Mouse (Mus musculus): ENCODE measurements around the gene Lbh. TPM values are rescaled to one million over a fixed set of nuclear protein-coding genes. Genes with fewer than 3 reads are reported as not detected.
A peak's percentile ranks its signal among the peaks of the same experiment; 100 is the strongest.

The Lbh gene
- 0.06 and 0.10 TPM in 2 replicates for polyA plus RNA-seq (2012)

DNA sequence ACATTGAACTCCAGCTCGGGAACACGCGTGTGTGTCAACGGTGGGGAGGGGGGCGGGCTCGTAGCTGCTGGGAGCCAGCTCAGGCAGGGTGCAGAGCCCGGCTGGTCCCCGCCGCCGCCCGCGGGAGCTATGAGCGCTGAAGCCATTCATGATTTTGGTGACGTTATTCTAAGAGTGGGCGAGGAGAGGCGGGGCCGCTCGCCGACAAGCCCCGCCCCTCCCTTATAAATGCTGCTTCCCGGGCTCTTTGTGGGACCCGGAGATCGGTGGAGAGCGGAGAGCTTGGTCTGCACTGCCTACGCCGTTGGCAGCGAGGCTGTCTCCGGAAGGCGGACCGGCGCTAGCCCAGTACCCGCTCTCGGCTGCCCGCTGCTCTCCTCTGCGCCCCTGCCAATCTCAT, at the start of gene Lbh:
TSS of gene Lbh (plus strand) at position 253 of the 400 bp plus-strand sequence.
- H3K4me3 ChIP-seq (replicated peaks), result peak within 1 kb of the TSS; percentile 48
- H3K9me3 ChIP-seq (ENCODE audit: control insufficient read depth, low read length), result no peaks in the 10 kb centered on the region
- H3K4me1 ChIP-seq (ENCODE audit: control insufficient read depth), result peaks cover 12% of the 10 kb centered on the region
- TF ChIP-seq TAL1 (IDR thresholded peaks at IDR 0.05; ENCODE audit: low read length) (no peak), GATA1 (IDR thresholded peaks at IDR 0.05; ENCODE audit: low read length) (no peak)
- H3K36me3 ChIP-seq (ENCODE audit: control insufficient read depth), result no peaks in the 10 kb centered on the region
- H3K27me3 ChIP-seq (ENCODE audit: control insufficient read depth), result peaks cover 45% of the 10 kb centered on the region

DNA sequence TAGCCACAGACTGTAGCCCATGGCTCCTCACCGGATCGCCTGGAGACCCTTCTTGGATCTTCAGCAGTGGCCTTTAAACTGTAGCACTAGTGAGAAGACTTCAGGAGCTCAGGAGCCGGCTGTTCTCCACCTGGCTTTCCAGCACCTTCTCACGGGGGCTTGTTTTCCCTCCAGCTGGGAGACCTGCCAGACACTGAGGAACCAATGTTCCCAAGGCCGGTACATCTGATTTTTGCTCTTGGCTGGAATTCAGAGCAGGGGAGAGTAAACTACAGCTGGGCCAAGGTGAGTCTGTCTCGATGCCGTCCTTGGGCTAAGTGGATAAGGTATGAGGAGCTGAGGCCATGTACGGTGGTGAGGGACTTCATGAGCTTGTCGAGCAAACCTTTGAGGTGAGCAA, 39.1 kb upstream of the Lbh start:
- Histone ChIP-seq H3K36me3 (ENCODE audit: control insufficient read depth) (no peaks in the 10 kb centered on the region), H3K4me1 (ENCODE audit: control insufficient read depth) (no peaks in the 10 kb centered on the region), H3K27me3 (ENCODE audit: control insufficient read depth) (no peaks in the 10 kb centered on the region), H3K4me3 (replicated peaks) (no peak overlapping the region), H3K9me3 (ENCODE audit: control insufficient read depth, low read length) (no peaks in the 10 kb centered on the region)
- TF ChIP-seq TAL1 (IDR thresholded peaks at IDR 0.05; ENCODE audit: low read length) (no peak), GATA1 (IDR thresholded peaks at IDR 0.05; ENCODE audit: low read length) (no peak)

- Histone ChIP-seq H3K36me3 (ENCODE audit: control insufficient read depth) (no peaks in the 10 kb centered on the region), H3K4me1 (ENCODE audit: control insufficient read depth) (no peaks in the 10 kb centered on the region), H3K27me3 (ENCODE audit: control insufficient read depth) (no peaks in the 10 kb centered on the region), H3K9me3 (ENCODE audit: control insufficient read depth, low read length) (no peaks in the 10 kb centered on the region), H3K4me3 (replicated peaks) (no peak overlapping the region)
- TF ChIP-seq GATA1 (IDR thresholded peaks at IDR 0.05; ENCODE audit: low read length), result no peak
- no peak for TF ChIP-seq TAL1 (IDR thresholded peaks at IDR 0.05; ENCODE audit: low read length)
These were observed 37.9 kb upstream of the Lbh start for GRCm38 (mm10) chr17:72880156-72880555.

- H3K27me3 ChIP-seq (ENCODE audit: control insufficient read depth), result no peaks in the 10 kb centered on the region
- no peak overlapping the region for H3K4me3 ChIP-seq (replicated peaks)
- no peaks in the 10 kb centered on the region for H3K36me3 ChIP-seq (ENCODE audit: control insufficient read depth)
- no peak for TF ChIP-seq TAL1 (IDR thresholded peaks at IDR 0.05; ENCODE audit: low read length)
- no peak for TF ChIP-seq GATA1 (IDR thresholded peaks at IDR 0.05; ENCODE audit: low read length)
- no peaks in the 10 kb centered on the region for H3K4me1 ChIP-seq (ENCODE audit: control insufficient read depth)
- no peaks in the 10 kb centered on the region for H3K9me3 ChIP-seq (ENCODE audit: control insufficient read depth, low read length)
These were observed 37.1 kb upstream of the Lbh start for GRCm38 (mm10) chr17:72881051-72881450.

DNA sequence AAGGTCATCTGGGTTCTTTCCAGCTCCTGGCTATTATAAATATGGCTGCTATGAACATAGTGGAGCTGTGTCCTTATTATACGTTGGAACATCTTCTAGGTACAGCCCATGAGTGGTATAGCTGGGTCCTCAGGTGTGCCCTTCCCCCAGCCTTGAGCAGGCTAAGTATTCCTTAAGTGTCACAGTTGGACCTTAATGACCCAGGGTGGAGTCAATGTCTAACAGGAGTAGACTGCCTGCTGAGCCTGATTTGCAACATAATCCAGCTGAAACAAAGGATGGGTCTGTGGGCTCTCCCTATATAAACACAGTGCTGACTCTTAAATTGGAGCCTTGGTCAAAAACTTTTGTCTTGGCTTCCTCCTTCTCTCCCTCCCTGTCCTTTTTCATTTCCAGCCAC, 36.3 kb upstream of the Lbh start:
- Histone ChIP-seq H3K36me3 (ENCODE audit: control insufficient read depth) (no peaks in the 10 kb centered on the region), H3K4me3 (replicated peaks) (no peak overlapping the region), H3K9me3 (ENCODE audit: control insufficient read depth, low read length) (no peaks in the 10 kb centered on the region), H3K4me1 (ENCODE audit: control insufficient read depth) (no peaks in the 10 kb centered on the region), H3K27me3 (ENCODE audit: control insufficient read depth) (no peaks in the 10 kb centered on the region)
- TF ChIP-seq GATA1 (IDR thresholded peaks at IDR 0.05; ENCODE audit: low read length) (no peak), TAL1 (IDR thresholded peaks at IDR 0.05; ENCODE audit: low read length) (no peak)

- Histone ChIP-seq H3K27me3 (ENCODE audit: control insufficient read depth) (no peaks in the 10 kb centered on the region), H3K9me3 (ENCODE audit: control insufficient read depth, low read length) (no peaks in the 10 kb centered on the region), H3K36me3 (ENCODE audit: control insufficient read depth) (no peaks in the 10 kb centered on the region), H3K4me1 (ENCODE audit: control insufficient read depth) (no peaks in the 10 kb centered on the region), H3K4me3 (replicated peaks) (no peak overlapping the region)
- TF ChIP-seq TAL1 (IDR thresholded peaks at IDR 0.05; ENCODE audit: low read length) (no peak), GATA1 (IDR thresholded peaks at IDR 0.05; ENCODE audit: low read length) (no peak)
These were observed 28.3 kb upstream of the Lbh start for GRCm38 (mm10) chr17:72889556-72890397.

- Histone ChIP-seq H3K9me3 (ENCODE audit: control insufficient read depth, low read length) (no peaks in the 10 kb centered on the region), H3K27me3 (ENCODE audit: control insufficient read depth) (no peaks in the 10 kb centered on the region), H3K4me1 (ENCODE audit: control insufficient read depth) (no peaks in the 10 kb centered on the region), H3K36me3 (ENCODE audit: control insufficient read depth) (no peaks in the 10 kb centered on the region), H3K4me3 (replicated peaks) (no peak overlapping the region)
- TF ChIP-seq TAL1 (IDR thresholded peaks at IDR 0.05; ENCODE audit: low read length), result no peak
- no peak for TF ChIP-seq GATA1 (IDR thresholded peaks at IDR 0.05; ENCODE audit: low read length)
These were observed 27.7 kb upstream of the Lbh start for GRCm38 (mm10) chr17:72890398-72890898.

DNA sequence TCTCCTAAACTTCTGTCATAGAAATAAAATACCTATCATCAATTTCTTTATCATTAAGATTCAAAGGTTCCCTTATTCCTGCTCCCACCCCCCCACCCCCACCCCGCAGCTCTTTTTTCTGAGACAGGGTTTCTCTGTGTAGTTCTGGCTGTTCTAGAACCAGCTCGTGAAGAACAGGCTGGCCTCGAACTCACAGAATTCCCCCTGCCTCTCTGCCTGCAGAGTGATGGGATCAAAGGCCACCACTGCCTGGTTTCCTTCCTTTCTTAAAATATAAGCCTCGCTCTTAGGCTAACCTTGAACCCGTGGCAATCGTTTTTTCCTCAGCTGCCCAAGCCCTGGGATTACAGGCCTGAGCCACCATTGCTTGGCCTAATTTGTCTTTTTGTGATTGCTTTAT, 26.5 kb upstream of the Lbh start:
- no peak for TF ChIP-seq TAL1 (IDR thresholded peaks at IDR 0.05; ENCODE audit: low read length)
- no peak for TF ChIP-seq GATA1 (IDR thresholded peaks at IDR 0.05; ENCODE audit: low read length)
- H3K27me3 ChIP-seq (ENCODE audit: control insufficient read depth), result no peaks in the 10 kb centered on the region
- no peaks in the 10 kb centered on the region for H3K4me1 ChIP-seq (ENCODE audit: control insufficient read depth)
- H3K4me3 ChIP-seq (replicated peaks), result no peak overlapping the region
- no peaks in the 10 kb centered on the region for H3K36me3 ChIP-seq (ENCODE audit: control insufficient read depth)
- no peaks in the 10 kb centered on the region for H3K9me3 ChIP-seq (ENCODE audit: control insufficient read depth, low read length)

GRCm38 (mm10) chr17:72895506-72895905, 22.6 kb upstream of the Lbh start:
- TF ChIP-seq GATA1 (IDR thresholded peaks at IDR 0.05; ENCODE audit: low read length) (no peak), TAL1 (IDR thresholded peaks at IDR 0.05; ENCODE audit: low read length) (no peak)
- Histone ChIP-seq H3K27me3 (ENCODE audit: control insufficient read depth) (no peaks in the 10 kb centered on the region), H3K36me3 (ENCODE audit: control insufficient read depth) (no peaks in the 10 kb centered on the region), H3K4me3 (replicated peaks) (no peak overlapping the region), H3K4me1 (ENCODE audit: control insufficient read depth) (no peaks in the 10 kb centered on the region), H3K9me3 (ENCODE audit: control insufficient read depth, low read length) (no peaks in the 10 kb centered on the region)

Data from erythroblast, embryonic 14.5 days (primary cell).